Mouse (Mus musculus): ENCODE results near the gene Tmem129.

Tmem129 gene

DNA sequence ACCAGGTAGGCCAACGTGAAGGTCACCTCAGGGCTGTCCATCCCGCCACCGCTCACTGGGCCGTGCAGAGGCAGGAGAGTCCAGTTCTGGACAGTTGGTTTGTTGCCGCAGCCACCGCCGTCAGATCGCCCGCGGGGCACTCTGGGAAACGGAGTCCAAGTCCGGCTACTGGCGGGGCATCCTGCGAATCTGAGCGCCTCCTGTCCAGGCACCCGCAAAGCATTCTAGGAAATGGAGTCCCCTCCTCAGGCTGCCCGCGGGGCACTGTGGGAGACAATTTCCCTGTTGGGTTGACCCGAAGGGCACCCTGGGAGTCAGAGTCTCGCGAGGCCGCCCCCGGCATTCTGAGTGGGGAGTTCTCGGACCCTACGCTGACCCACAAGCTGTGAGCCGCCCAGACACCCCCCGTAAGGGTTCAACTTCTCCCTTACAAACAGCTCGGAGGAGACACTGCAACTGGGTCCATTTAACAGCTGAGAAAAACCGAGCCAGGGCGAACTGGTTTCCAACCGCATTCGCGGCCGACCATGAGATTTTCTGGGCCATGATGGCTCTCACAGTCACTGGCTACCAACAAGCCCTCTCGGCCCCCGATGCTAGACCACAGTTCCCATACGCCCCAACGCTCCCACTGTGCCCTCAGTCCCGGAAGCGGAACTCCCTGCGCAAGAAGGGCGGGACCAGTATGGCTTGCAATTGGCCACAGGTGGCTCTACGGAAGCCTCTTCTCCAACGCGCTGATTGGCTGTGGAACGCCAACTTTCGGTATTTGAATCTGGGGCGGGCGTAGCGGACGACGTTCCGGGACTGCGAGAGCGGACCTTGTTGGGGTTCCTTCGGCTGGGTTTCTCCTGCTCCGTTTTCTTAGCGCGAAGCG lies at the start of gene Tmem129, which contains the start of gene Tacc3:
Gene Tmem129, minus strand, starts transcription at position 630 of the 877 bp plus-strand sequence.
Gene Tacc3, plus strand, starts transcription at position 342 of the 877 bp plus-strand sequence.
- DNase-seq (ENCODE audit: low spot score) = peak; percentile 99

DNA sequence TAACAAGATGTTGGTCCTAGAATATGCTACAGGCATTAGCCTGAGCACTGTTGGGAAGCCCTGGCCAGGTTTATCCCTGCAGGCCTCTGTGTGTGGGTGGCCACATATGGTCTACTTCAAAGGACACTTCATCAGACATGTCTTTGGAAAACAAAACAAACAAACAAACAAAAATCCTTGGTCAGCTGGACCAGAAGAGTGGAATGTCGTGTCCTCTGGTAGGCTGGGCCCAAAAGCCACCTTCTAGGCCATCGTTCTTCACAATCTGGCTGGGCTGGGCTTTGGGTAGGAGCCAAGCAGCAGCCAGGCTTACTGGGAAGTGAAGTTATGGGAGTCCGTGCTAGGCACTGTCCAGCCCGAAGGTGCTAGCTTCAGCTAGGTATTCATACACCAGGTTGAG lies 48.9 kb upstream of the Tmem129 start:
- no peak for DNase-seq (ENCODE audit: low spot score)

DNA sequence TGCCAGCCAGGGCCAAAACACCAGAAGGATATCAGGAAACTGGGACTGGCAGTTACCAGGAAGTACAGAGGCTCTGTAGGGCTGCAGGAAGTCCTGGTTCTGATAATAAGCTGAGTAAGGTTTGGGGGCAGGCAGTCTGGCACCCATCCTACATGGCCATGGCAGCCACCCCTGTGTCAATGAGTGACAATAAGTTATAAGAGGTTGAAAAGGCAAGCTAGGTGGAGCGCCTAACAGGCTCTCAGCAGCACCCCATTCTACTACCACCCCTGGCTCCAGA lies 48.1 kb upstream of the Tmem129 start:
- DNase-seq (ENCODE audit: low spot score) = no peak

DNA sequence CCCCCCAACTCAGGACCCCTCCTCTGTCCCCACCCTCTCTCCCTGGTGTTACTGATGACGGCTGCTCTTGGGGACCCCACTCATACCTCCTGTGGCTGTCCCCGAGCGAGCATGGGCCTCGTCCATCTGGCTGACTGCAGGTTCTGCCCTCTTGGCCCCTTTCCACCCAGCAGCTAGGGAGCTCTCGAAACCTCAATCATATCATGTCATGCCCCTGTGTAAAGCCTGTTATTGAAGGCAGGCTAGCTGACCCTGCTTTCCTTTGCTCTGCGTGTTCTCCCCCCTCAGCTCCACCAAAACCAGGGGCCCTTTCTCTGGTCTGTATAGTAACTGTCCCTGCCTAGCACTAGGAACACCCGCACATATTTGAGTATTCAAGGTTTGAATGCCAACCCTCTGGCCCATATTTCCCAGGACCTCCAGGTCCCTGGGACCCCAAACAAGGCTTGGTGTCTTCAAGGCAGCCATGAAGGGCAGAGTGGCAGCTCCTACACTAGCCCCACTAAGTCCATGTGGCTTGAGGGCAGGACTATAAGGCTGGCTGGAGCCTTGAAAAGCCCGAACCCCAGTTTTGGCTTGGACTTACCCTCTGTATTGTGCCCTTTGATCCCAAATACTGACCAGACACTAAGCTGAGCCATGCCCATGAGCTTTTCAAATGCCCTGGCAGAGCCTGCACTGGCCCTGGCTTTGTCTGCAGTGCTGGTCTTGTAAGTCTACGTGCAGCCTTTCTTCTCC lies 47.6 kb upstream of the Tmem129 start:
- peak; percentile 75 for DNase-seq (ENCODE audit: low spot score)

DNA sequence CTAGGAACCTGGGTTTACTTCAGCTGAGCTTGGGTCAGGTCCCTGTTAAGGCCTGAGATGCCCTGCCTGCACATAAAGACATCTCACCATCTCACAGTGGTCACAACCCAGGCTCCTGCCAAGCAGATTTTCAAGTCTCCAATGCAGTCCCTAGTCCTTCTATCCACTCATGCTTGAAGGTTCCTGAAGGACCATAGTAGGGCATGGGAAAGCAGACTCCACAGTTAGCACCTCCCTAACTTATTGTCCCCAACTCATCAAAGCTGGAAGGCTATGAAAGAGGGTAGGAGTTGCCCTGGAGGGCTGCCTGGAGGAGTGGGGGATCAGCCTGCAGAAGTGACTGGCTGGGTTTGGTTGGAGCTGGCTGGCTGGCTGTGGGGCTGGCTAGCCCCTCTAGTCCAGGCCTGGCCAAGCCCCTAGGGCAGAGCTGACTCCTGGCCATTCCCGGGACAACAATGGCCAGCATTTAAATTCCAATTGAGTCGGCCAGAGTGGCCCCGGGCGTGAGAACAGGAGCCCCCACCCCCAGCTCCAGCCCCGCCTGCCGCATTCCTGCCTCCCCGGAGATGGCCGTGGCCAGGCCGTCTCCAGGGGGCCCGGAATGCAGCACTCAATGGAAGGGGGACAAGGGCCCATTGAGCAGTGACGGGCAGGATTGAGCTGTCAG lies 46.9 kb upstream of the Tmem129 start:
- peak; percentile 81 for DNase-seq (ENCODE audit: low spot score)

DNA sequence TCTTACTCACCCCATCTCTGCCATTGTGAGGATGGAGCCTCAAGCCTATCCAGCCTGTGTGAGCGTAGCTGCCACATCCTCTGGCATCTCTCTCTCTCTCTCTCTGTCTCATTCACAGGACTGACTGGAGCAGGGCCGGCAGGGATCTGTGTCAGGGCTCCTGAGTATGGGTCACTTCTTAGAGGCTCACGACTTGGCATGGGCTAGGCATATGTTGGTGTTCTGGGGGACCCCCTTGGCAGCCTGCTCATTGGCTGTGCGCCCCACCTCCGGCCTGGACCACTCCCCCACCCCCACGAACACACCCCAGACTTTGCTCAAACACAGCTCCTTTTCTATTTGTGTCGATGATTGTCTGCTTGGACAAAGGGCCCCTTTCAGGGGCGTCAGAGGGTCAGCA lies 45.8 kb upstream of the Tmem129 start:
- DNase-seq (ENCODE audit: low spot score) = no peak

DNA sequence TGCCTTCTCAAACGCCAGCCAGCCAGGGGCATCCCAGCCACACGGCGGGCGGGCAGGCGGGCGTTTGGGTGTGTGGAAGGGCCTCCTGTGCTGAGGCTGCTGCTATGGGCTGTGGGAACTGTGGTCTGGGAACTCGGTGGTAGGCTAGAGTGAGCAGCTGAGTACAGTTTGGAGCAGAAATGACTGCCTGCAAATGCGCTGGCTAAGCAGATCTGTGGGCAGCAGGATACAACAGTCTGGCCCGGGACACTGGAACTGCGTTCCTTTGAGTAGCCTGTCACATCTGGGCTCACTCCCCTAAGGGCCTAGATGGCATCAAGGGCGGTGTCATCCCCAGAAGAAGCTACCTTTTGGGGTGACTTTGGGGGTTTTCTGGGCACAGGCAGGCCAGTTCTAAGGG lies 43.6 kb upstream of the Tmem129 start:
- no peak for DNase-seq (ENCODE audit: low spot score)

DNA sequence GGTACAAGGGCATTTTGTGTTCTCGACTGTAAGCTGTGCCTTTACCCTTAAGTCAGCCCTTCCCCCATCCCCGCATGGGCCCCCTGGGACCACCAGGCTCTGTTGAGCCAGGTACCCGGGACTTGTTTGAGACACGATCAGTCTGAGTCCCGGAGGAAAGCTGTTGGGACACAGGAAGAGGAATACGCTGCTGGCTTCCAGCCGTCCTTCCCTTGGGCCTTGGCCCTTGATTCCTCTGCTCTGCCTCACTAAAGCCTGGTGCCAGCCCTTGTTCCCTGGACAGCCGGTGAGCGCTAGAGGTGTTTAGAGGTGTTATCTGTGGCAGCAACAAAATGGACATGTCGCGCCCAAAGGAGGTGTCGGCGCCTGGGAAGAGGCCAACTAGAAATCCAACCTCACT lies 41.8 kb upstream of the Tmem129 start:
- DNase-seq (ENCODE audit: low spot score) = no peak

DNA sequence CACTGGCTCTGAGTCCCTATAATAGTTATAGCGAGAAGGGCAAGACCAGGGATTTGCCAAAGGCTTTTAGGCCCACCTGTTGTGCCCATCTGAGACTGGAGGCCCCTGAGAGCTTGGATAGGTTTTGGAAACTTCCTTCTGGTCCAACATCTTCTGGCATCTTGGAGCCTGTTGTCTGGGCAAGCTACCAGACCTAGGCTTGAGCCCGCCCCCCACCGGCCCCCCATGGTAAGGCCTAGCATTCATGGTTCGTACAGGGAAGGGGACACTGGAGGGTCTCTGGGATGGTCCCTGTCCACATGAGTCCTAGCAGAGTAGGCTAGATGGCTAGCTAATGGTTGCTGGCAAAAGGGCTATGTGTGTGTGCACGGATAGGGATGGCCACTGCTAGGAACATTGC lies 40.5 kb upstream of the Tmem129 start:
- DNase-seq (ENCODE audit: low spot score) = no peak

DNA sequence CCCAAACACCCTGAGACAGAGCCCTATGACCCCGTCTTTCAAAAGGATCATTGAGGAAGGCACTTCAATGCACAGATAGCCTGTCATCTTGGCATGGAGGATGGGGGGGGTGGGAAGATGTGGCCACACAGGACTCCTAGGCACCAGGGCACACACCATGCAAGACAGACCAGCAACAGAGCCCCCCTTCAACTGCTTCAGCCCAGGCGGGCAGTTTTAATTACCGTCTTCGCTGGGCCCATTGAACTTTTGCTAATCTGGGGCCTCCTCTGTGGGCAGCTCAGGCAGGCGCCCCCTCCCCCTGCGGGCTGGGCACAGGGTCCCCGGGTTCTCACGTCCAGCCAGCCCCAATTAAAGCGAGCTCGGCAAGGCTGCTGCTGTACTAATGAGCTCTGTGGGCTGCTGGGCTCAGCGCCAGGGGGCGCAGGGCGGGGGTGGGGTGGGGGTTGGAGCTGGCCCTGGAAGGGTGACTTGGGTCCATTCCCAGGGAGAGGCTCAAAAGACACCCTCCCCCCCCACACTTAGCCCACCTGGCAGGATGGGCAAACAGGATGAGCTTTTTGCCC lies 39.8 kb upstream of the Tmem129 start:
- DNase-seq (ENCODE audit: low spot score) = no peak

DNA sequence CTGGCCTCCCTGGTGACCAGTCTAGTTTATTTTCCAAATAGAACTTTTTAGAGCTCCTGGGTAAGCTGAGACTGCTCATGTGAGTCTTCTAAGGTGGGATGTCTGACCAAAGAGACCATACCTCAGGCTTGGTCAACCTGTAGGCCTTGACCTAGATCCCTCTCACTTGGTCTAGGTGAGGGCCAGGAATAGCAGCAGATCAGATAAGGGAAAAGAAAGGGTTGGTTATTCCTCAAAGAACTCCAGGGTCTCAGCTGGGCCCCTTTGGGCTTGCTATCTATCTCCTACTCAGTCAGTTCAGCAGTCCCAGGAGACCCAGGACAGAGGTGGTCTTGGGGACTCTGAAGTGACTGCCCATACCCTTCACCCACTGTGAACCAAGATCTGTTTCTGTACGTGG lies 39.3 kb upstream of the Tmem129 start:
- no peak for DNase-seq (ENCODE audit: low spot score)

DNA sequence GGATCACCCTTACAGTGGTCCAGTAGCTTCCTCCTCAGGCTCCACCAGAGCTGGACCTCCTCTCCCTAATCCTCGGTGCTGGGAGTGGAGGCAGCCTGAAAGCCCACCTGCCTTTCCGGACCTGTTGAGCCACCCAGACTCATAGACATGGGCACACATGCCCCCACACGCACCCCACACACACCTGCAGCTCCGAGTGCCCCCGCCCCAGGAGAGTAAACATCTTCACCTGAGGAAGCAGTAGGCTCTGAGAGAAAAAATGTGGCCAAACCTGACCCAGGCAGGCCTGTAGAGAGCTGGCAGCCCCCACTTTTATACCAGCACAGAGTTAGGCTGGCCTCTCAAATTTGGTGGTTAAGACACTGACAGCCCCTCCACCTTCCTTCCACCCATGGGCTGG lies 38.2 kb upstream of the Tmem129 start:
- no peak for DNase-seq (ENCODE audit: low spot score)

DNA sequence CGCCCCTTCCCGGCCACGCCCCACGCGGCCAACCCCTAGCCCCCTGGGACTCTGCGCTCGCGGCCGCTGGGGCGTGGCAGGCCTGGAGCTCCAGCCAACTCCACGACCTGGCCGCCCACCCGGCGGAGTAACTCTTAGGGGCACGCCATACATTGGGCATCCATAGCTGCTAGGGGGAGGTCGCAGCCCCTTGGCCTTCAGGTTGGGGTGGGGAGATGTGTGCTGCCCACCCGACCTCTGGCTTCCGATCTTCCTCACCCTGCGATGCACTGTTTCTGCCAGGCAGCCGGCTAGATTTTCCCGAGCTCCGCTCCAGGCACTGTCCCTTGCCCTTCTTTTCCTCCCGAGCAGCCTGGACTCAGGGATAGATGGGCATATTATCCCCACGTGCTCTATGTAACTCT lies 37.5 kb upstream of the Tmem129 start:
- DNase-seq (ENCODE audit: low spot score) = peak; percentile 70

DNA sequence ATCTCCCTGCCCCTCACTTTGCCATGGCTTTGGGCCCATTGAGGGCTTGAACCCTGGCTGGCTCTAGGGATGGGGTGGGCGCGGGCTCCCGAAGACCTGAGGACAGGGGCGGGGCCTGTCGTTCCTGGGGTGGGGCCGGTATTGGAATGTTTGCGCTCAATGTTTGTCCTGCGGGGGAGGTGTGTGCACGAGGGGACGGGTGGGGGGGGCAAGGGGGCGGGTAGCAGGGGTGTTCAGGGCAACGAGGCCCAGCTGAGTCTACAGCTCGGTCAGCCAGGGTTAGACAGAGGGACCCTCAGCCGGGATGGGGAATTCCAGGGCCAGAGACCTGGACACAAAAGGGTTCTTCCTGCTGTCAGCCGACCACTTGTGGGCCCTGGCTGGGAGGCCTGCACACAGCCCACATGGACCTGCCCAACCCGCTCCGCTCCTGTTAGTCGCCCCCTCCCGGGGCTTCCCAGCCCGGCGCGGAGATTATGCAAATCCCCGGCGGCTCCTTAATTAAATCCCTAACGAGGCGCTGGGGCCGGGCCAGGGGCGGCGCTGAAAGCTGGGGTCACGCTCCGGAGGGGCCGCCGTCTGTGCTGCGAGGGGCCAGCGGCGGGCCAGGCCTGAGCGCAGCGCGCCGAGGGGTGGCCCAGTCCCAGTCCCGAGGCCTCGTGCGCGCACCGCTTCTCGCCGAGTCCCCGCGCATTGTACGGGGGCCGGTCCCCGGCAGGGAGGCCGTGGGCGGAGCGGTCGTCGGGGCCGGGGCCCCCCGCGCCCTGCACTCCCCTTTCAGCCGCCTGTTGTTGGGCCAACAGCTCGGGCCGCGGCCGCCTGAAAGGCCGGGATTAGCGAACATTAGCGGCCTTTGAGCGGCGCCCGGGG lies 36.9 kb upstream of the Tmem129 start:
- DNase-seq (ENCODE audit: low spot score) = peak; percentile 77

DNA sequence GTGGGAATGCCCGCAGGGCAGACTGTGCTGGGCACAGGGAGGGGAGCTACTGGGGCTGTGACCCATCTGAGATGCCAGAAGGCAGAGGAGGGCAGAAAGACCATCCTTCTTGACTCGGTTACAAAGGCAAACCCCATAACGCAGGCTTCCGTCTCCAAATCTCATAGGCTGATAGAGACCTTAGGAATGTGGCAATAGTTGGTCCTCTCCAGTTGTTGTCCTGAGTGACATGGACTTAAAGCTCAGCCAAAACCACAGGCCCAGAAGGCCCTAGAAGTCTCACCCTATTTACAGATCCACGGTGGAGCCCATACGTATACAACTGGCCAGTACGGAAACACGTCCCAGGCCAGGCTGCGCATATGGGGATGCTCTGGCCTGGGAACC lies 36.2 kb upstream of the Tmem129 start:
- no peak for DNase-seq (ENCODE audit: low spot score)

DNA sequence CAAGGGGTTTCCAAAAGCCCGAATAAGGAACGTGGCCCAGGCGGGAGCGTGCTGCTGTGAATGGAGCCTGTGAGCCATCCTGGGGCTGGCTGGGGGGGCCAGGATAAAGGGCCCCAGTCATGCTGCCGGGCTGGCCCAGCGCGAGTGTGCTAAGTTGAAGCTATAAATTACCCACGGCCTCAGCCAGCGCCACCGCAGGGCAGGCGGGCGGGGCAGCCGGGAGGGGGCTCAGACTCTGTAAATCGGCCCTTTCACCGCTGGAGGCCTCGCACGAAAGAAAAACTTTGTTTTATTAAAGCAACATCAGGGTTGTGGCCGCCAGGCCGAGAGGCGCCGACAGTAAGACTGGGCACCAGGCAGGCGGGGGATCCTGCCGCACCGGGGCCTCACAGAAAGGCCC lies 34.2 kb upstream of the Tmem129 start:
- DNase-seq (ENCODE audit: low spot score) = peak; percentile 80

DNA sequence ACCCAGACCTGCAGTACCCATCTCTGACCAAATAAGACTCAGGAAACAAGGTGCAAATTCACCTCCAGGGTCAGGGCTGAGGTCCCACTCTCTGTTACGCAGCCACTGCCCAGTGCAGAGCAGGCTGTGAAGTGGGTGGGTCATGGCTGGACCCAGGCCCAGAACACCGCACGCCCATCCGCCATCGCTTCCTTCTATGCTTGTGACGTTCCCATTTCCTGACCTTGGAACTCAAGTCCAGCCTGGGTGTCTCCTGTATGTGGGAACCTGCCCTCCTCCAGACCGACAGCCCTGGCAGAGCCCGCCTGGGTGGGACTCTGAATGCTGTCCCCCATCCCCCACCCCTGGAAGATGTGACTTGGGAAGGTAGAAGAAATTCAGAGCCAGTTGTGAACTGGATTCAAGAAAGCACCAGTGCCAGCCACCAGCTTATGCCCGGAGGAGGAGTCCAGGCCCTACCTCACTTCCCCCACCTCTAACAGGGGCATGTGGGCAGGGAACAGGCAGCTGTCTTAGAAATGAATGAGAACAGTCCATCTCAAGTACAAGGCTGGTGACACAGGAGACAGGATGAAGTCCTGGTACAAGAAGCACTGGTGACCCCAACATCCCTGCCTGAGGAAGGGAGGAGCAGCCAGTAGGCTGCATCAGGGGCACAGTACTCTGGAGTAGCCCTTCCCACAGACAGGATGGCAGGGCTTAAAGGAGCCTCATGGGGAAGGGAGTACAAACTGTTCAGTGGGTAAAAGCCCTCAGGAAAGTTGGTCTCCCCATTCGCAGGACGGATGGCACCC lies 31.8 kb upstream of the Tmem129 start:
- DNase-seq (ENCODE audit: low spot score) = no peak

DNA sequence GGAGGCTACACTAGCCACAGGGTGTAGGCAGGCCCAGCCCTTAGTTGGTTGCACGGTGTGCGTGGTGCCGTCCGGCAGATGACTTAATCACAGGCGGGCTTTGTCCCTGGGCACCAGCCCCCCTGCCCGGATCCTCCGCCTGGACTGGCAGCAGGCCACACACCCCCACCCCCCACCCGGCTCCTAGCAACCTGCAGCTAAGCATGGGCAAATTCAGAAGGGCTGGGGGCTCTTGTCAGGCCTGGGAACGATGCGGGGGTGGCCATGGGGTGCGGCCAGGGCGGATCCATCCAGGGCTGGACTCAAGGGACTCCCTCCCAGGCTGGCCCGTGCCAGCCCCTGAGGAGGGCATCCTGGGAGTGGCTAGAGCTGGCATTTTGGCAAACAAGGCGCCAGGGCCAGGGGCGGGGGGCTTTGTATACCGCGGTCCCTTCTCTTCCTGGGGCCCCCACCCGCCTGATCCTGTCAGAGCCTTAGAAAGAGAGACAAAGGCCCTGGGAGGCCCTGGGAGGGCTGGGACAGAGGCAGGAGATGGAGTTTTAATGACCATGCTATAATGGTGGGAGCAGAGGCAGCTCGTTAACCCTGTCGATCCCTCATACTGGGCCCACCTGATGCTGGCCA lies 31.1 kb upstream of the Tmem129 start:
- DNase-seq (ENCODE audit: low spot score) = peak; percentile 52

DNA sequence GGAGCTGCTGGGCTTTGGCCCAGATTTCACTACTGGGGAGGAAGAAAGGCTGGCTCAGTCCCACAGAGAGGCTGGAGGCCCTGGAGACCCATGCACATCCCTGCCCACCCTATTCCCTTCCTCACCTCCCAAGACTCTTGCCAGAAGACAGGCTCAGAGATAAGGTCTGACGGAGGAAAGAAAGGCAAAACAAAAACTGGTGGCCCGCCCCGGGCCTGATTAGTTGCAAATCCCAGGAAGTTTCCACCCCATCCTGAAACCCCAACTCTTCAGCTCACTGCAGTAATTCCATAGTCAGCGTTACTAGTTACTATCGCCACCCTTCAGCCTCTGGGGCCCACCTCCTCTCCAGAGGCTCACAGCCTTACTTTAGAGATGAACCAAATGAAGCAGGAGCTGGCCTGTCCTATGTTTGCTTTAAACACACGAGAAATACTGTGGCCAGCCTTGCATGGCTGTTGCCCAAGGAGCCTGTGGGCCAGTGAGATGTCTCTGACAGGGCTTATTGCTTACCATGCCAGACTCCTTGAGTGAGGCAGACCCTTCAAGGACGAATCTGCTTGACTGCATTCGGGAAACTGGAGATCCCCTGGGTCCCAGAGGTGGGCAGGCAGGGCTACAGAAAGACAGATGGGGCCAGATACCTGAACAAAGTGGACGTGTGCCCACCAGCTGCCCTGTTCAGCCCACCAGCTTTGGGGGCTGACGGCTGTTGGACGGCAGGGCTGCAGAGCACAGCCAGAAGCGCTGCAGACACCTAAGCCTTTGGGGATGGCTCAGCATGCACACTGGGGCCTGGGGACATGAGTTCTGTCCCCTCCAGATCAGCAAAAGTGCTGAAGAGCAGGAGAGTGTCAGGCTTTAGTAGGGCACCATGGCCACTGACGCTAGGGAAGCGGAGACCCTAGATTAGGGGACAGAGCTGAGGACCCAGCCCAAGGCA lies 30.3 kb upstream of the Tmem129 start:
- no peak for DNase-seq (ENCODE audit: low spot score)

All from embryo, embryonic 10 days (tissue).